Mouse (Mus musculus) forebrain, embryonic 11.5 days (tissue): Measurements from ENCODE around the gene I830077J02Rik. TPM values are rescaled to one million over a fixed set of nuclear protein-coding genes. Genes with fewer than 3 reads are reported as not detected.

ENCODE experiments used
- ATAC-seq: fragments of 200-750 bp; cut with Nextera tagmentation; replicated peaks from 2 replicates; pipeline ENCODE4 v1.8.0; 2017; ENCODE audit warnings: moderate TSS enrichment; ENCODE audit not compliant: low FRiP score
- DNase-seq: peaks from one replicate; pipeline ENCODE4 v3.0.0-alpha.2; 2017; ENCODE audit warnings: low spot score
- H3K27ac ChIP-seq: fragments of 300-500 bp; sonication (generic); 2 replicates; pipeline ENCODE4 v1.5.1; 2014; ENCODE audit warnings: low read depth, low read length
- H3K27me3 ChIP-seq: fragments of 300-500 bp; sonication (generic); 2 replicates; pipeline ENCODE4 v1.6.1; 2014; ENCODE audit warnings: mild to moderate bottlenecking, low read length, mixed read lengths; ENCODE audit not compliant: control insufficient read depth, insufficient read depth
- H3K36me3 ChIP-seq: fragments of 300-500 bp; sonication (generic); 2 replicates; pipeline ENCODE4 v1.6.1; 2014; ENCODE audit warnings: mild to moderate bottlenecking, low read length, moderate library complexity, mixed read lengths; ENCODE audit not compliant: control insufficient read depth, insufficient read depth
- H3K4me1 ChIP-seq: fragments of 300-500 bp; sonication (generic); replicated peaks from 2 replicates; pipeline ENCODE4 v1.6.1; 2014; ENCODE audit warnings: low read length, mixed read lengths; ENCODE audit not compliant: control insufficient read depth, insufficient read depth
- H3K4me2 ChIP-seq: fragments of 300-500 bp; sonication (generic); 2 replicates; pipeline ENCODE4 v1.6.1; 2014; ENCODE audit warnings: low read depth, mild to moderate bottlenecking, low read length, moderate library complexity, mixed read lengths; ENCODE audit not compliant: severe bottlenecking
- H3K4me3 ChIP-seq: fragments of 300-500 bp; sonication (generic); 2 replicates; pipeline ENCODE4 v1.5.1; 2014; ENCODE audit warnings: low read depth, low read length
- H3K9ac ChIP-seq: fragments of 300-500 bp; sonication (generic); 2 replicates; pipeline ENCODE4 v1.6.1; 2014; ENCODE audit warnings: low read length
- H3K9me3 ChIP-seq: fragments of 300-500 bp; sonication (generic); 2 replicates; pipeline ENCODE4 v1.6.1; 2016; ENCODE audit warnings: low read length, mixed read lengths; ENCODE audit not compliant: control insufficient read depth
- WGBS: fragments of 180-500 bp; shearing (Covaris S2); extraction: QIAGEN DNeasy Blood & Tissue Kit; methylation state at CpG from one replicate; pipeline ENCODE4 v1.1.7; 2014; 5-methylcytosine and 5-hydroxymethylcytosine counted together
- polyA plus RNA-seq: library from polyadenylated mRNA; unstranded; fragments of >200 nt; fragmentation: Nextera tagmentation; extraction: Ambion mirVana; gene quantifications from 2 replicates; pipeline ENCODE4 v1.2.1, GENCODE M21; 2014

Gene I830077J02Rik
- polyA plus RNA-seq, 1 experiment from 2014 or later, result 0.52 TPM

GRCm38 (mm10) chr3:105958204-105958603, 25.7 kb upstream of the I830077J02Rik start:
- Histone ChIP-seq H3K9ac (peak overlapping the region; percentile 94), H3K27ac (no peak overlapping the region), H3K4me3 (peak overlapping the region; percentile 88), H3K27me3 (no peaks in the 10 kb centered on the region), H3K36me3 (no peaks in the 10 kb centered on the region; the same call in 1 of the 2 replicates), H3K4me1 (peaks cover 7% of the 10 kb centered on the region), H3K4me2 (peak overlapping the region; percentile 59), H3K9me3 (no peaks in the 10 kb centered on the region)
- DNase-seq (no peak), ATAC-seq (no peak)
- 47% methylated on average over 5 of the region's 5 CpGs for WGBS

GRCm38 (mm10) chr3:105957235-105957634, 24.8 kb upstream of the I830077J02Rik start:
- Histone ChIP-seq H3K27ac (no peak overlapping the region), H3K4me2 (no peak overlapping the region), H3K27me3 (no peaks in the 10 kb centered on the region), H3K9ac (no peak overlapping the region), H3K4me1 (peaks cover 7% of the 10 kb centered on the region), H3K9me3 (no peaks in the 10 kb centered on the region), H3K36me3 (no peaks in the 10 kb centered on the region; the same call in 1 of the 2 replicates), H3K4me3 (no peak overlapping the region)
- 90% methylated on average over 1 of the region's 1 CpGs for WGBS
- DNase-seq (no peak), ATAC-seq (no peak)

GRCm38 (mm10) chr3:105951348-105951747, 18.9 kb upstream of the I830077J02Rik start:
- Histone ChIP-seq H3K27me3 (no peaks in the 10 kb centered on the region), H3K4me2 (no peak overlapping the region), H3K4me1 (no peaks in the 10 kb centered on the region), H3K9me3 (no peaks in the 10 kb centered on the region), H3K4me3 (no peak overlapping the region), H3K9ac (no peak overlapping the region), H3K27ac (no peak overlapping the region), H3K36me3 (peaks cover 13% of the 10 kb centered on the region)
- WGBS, result 94% methylated on average over 7 of the region's 7 CpGs
- ATAC-seq (no peak), DNase-seq (no peak)

GRCm38 (mm10) chr3:105936111-105936510, 3.6 kb upstream of the I830077J02Rik start:
- no peaks in the 10 kb centered on the region; the same call in 1 of the 2 replicates for H3K36me3 ChIP-seq
- H3K27ac ChIP-seq, result no peak overlapping the region
- no peaks in the 10 kb centered on the region for H3K4me1 ChIP-seq
- ATAC-seq (no peak), DNase-seq (no peak)
- H3K9ac ChIP-seq, result no peak overlapping the region
- H3K4me3 ChIP-seq, result no peak overlapping the region
- H3K4me2 ChIP-seq, result no peak overlapping the region
- WGBS, result 90% methylated on average over 4 of the region's 4 CpGs
- H3K9me3 ChIP-seq, result no peaks in the 10 kb centered on the region
- H3K27me3 ChIP-seq, result no peaks in the 10 kb centered on the region

GRCm38 (mm10) chr3:105935033-105935432, 2.6 kb upstream of the I830077J02Rik start:
- no peak overlapping the region for H3K4me2 ChIP-seq
- H3K27me3 ChIP-seq, result no peaks in the 10 kb centered on the region
- no peak overlapping the region for H3K27ac ChIP-seq
- no peak for ATAC-seq
- H3K9me3 ChIP-seq, result no peaks in the 10 kb centered on the region
- H3K36me3 ChIP-seq, result no peaks in the 10 kb centered on the region
- 90% methylated on average over 5 of the region's 5 CpGs for WGBS
- no peak overlapping the region for H3K9ac ChIP-seq
- no peak for DNase-seq
- no peak overlapping the region for H3K4me3 ChIP-seq
- no peaks in the 10 kb centered on the region for H3K4me1 ChIP-seq

- H3K9me3 ChIP-seq, result no peaks in the 10 kb centered on the region
- DNase-seq (no peak), ATAC-seq (no peak)
- H3K9ac ChIP-seq, result no peak overlapping the region
- H3K27ac ChIP-seq, result no peak overlapping the region
- no peak overlapping the region for H3K4me3 ChIP-seq
- H3K4me2 ChIP-seq, result no peak overlapping the region
- no peaks in the 10 kb centered on the region for H3K27me3 ChIP-seq
- no peaks in the 10 kb centered on the region for H3K4me1 ChIP-seq
- no peaks in the 10 kb centered on the region for H3K36me3 ChIP-seq
- 91% methylated on average over 6 of the region's 6 CpGs for WGBS
Observed at GRCm38 (mm10) chr3:105933926-105934325, 1.5 kb upstream of the I830077J02Rik start.

GRCm38 (mm10) chr3:105931095-105931494, 1.4 kb downstream of the I830077J02Rik start:
- Histone ChIP-seq H3K9ac (no peak overlapping the region), H3K9me3 (no peaks in the 10 kb centered on the region), H3K4me2 (no peak overlapping the region), H3K36me3 (no peaks in the 10 kb centered on the region), H3K4me1 (no peaks in the 10 kb centered on the region), H3K4me3 (no peak overlapping the region), H3K27ac (no peak overlapping the region), H3K27me3 (no peaks in the 10 kb centered on the region)
- DNase-seq (no peak), ATAC-seq (no peak)
- WGBS, result 91% methylated on average over 2 of the region's 2 CpGs

GRCm38 (mm10) chr3:105929821-105930220, 2.6 kb downstream of the I830077J02Rik start:
- WGBS, result 85% methylated on average over 7 of the region's 7 CpGs
- DNase-seq, result no peak
- Histone ChIP-seq H3K9me3 (no peaks in the 10 kb centered on the region), H3K4me1 (no peaks in the 10 kb centered on the region), H3K9ac (no peak overlapping the region), H3K27me3 (no peaks in the 10 kb centered on the region), H3K4me3 (no peak overlapping the region), H3K36me3 (no peaks in the 10 kb centered on the region), H3K4me2 (no peak overlapping the region), H3K27ac (no peak overlapping the region)
- no peak for ATAC-seq

GRCm38 (mm10) chr3:105928781-105929180, 3.7 kb downstream of the I830077J02Rik start:
- no peaks in the 10 kb centered on the region for H3K36me3 ChIP-seq
- ATAC-seq (no peak), DNase-seq (no peak)
- no peak overlapping the region for H3K27ac ChIP-seq
- 88% methylated on average over 6 of the region's 6 CpGs for WGBS
- no peaks in the 10 kb centered on the region for H3K4me1 ChIP-seq
- no peak overlapping the region for H3K4me3 ChIP-seq
- H3K27me3 ChIP-seq, result no peaks in the 10 kb centered on the region
- H3K9me3 ChIP-seq, result no peaks in the 10 kb centered on the region
- no peak overlapping the region for H3K9ac ChIP-seq
- H3K4me2 ChIP-seq, result no peak overlapping the region
